Mouse (Mus musculus) CH12.LX (cell line): ENCODE results near the gene Prep.

ENCODE experiments used
- BHLHE40 ChIP-seq: IDR thresholded peaks from 2 replicates; pipeline ENCODE4 v1.6.1; 2011; ENCODE audit warnings: mild to moderate bottlenecking, low read depth, low read length, improper control_type of control experiment
- CHD2 ChIP-seq: IDR thresholded peaks from 2 replicates; pipeline ENCODE4 v1.6.1; 2011; ENCODE audit warnings: low read length, improper control_type of control experiment
- CTCF ChIP-seq, 2 experiments: IDR thresholded peaks in 1 of 2; conservative IDR thresholded peaks in 1 of 2; 2 replicates each; pipeline ENCODE4 v1.5.1; 2011 to 2012; ENCODE audit warnings: low read depth in 2 of 2, low read length in 2 of 2, improper control_type of control experiment in 1 of 2, inconsistent platforms in 1 of 2, mild to moderate bottlenecking in 1 of 2, moderate library complexity in 1 of 2
- EP300 ChIP-seq: IDR thresholded peaks from 2 replicates; pipeline ENCODE4 v1.6.1; 2011; ENCODE audit warnings: low read length, improper control_type of control experiment
- JUN ChIP-seq: IDR thresholded peaks from 2 replicates; pipeline ENCODE4 v1.6.1; 2011; ENCODE audit warnings: low read depth, mild to moderate bottlenecking, low read length, improper control_type of control experiment, moderate library complexity; ENCODE audit not compliant: insufficient read depth
- MAZ ChIP-seq: IDR thresholded peaks from 2 replicates; pipeline ENCODE4 v1.6.1; 2012; ENCODE audit warnings: low read depth, mild to moderate bottlenecking, inconsistent platforms, low read length, improper control_type of control experiment, moderate library complexity
- MXI1 ChIP-seq: IDR thresholded peaks from 2 replicates; pipeline ENCODE4 v1.6.1; 2011; ENCODE audit warnings: mild to moderate bottlenecking, low read depth, low read length, improper control_type of control experiment
- POLR2A ChIP-seq: IDR thresholded peaks from 2 replicates; pipeline ENCODE4 v1.6.1; 2011; ENCODE audit warnings: low read depth, mild to moderate bottlenecking, improper control_type of control experiment, low read length
- TCF12 ChIP-seq: IDR thresholded peaks from 2 replicates; pipeline ENCODE4 v1.6.1; 2014; ENCODE audit warnings: low read depth, mild to moderate bottlenecking, inconsistent platforms, low read length, improper control_type of control experiment
- UBTF ChIP-seq: IDR thresholded peaks from 2 replicates; pipeline ENCODE4 v1.6.1; 2012; ENCODE audit warnings: low read depth, mild to moderate bottlenecking, inconsistent platforms, low read length, improper control_type of control experiment, moderate library complexity

DNA sequence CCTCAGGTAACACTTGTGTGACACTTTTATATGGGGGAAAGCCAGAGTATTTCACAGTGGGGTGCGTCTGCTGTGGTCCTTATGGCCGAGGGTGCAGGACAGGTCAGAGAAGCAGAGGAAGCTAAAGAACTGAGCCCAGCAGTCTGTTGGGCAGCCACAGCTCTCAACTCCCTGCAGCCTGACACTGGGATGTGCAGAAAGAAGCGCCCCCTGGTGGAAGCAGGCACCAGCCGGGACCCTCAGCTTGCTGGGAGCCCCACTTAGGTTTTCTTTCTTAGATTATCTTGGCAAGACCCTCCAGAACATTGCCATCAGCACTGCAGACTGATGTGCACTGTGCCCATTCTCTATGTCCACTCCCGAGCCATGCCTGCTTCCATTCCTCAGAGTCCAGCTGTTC is 19.6 kb downstream of the Prep start:
- TF ChIP-seq CHD2, result no peak
- no peak for TF ChIP-seq POLR2A
- TF ChIP-seq UBTF, result no peak
- no peak for TF ChIP-seq BHLHE40
- TF ChIP-seq EP300, result no peak
- TF ChIP-seq TCF12, result no peak
- peak; percentile 58 to 65 for TF ChIP-seq CTCF (conservative IDR thresholded peaks at IDR 0.05 in 1 of 2, IDR thresholded peaks at IDR 0.05 in 1 of 2; ENCODE audit: low read depth in 2 of 2, low read length in 2 of 2)
- TF ChIP-seq MXI1, result no peak
- TF ChIP-seq JUN, result no peak
- TF ChIP-seq MAZ, result no peak
